Mouse (Mus musculus): ENCODE results near the gene Fbxo9.
"Not testable (repeated sequence)": the region's sequence is repeated elsewhere in the genome, so short reads cannot be mapped to it uniquely, and the experiment has no call there.

Gene Fbxo9

GRCm38 (mm10) chr9:78108796-78109239 lies at the start of gene Fbxo9, which contains the start of gene Ick:
Fbxo9 (minus strand) TSS chr9:78109065.
Ick (plus strand) TSS chr9:78109192.
- DNase-seq (ENCODE audit: low read depth, low spot score) = peak; percentile 90

GRCm38 (mm10) chr9:78157221-78157620 lies 48.4 kb upstream of the Fbxo9 start:
- no peak for DNase-seq (ENCODE audit: low read depth, low spot score)

GRCm38 (mm10) chr9:78154211-78154977 lies 45.5 kb upstream of the Fbxo9 start:
- no peak for DNase-seq (ENCODE audit: low read depth, low spot score)

GRCm38 (mm10) chr9:78149770-78150169 lies 40.9 kb upstream of the Fbxo9 start:
- not testable (repeated sequence) for DNase-seq (ENCODE audit: low read depth, low spot score)

GRCm38 (mm10) chr9:78148149-78148548 lies 39.3 kb upstream of the Fbxo9 start:
- DNase-seq (ENCODE audit: low read depth, low spot score) = no peak

- no peak for DNase-seq (ENCODE audit: low read depth, low spot score)
Observed at GRCm38 (mm10) chr9:78146627-78147026, 37.8 kb upstream of the Fbxo9 start.

GRCm38 (mm10) chr9:78146099-78146498 lies 37.2 kb upstream of the Fbxo9 start:
- DNase-seq (ENCODE audit: low read depth, low spot score) = no peak

GRCm38 (mm10) chr9:78139463-78139862 lies 30.6 kb upstream of the Fbxo9 start:
- DNase-seq (ENCODE audit: low read depth, low spot score) = no peak

- no peak for DNase-seq (ENCODE audit: low read depth, low spot score)
Observed at GRCm38 (mm10) chr9:78138044-78138676, 29.3 kb upstream of the Fbxo9 start.

- DNase-seq (ENCODE audit: low read depth, low spot score) = no peak
Observed at GRCm38 (mm10) chr9:78135658-78136057, 26.8 kb upstream of the Fbxo9 start.

GRCm38 (mm10) chr9:78126643-78127042 lies 17.8 kb upstream of the Fbxo9 start:
- no peak for DNase-seq (ENCODE audit: low read depth, low spot score)

GRCm38 (mm10) chr9:78126007-78126406 lies 17.1 kb upstream of the Fbxo9 start:
- DNase-seq (ENCODE audit: low read depth, low spot score) = no peak

GRCm38 (mm10) chr9:78124297-78124696 lies 15.4 kb upstream of the Fbxo9 start:
- no peak for DNase-seq (ENCODE audit: low read depth, low spot score)

GRCm38 (mm10) chr9:78122939-78123712 lies 14.3 kb upstream of the Fbxo9 start:
- no peak for DNase-seq (ENCODE audit: low read depth, low spot score)

GRCm38 (mm10) chr9:78121985-78122384 lies 13.1 kb upstream of the Fbxo9 start:
- DNase-seq (ENCODE audit: low read depth, low spot score) = no peak

- no peak for DNase-seq (ENCODE audit: low read depth, low spot score)
Observed at GRCm38 (mm10) chr9:78121358-78121757, 12.5 kb upstream of the Fbxo9 start.

- no peak for DNase-seq (ENCODE audit: low read depth, low spot score)
Observed at GRCm38 (mm10) chr9:78117690-78118089, 8.8 kb upstream of the Fbxo9 start.

- DNase-seq (ENCODE audit: low read depth, low spot score) = no peak
Observed at GRCm38 (mm10) chr9:78115746-78116145, 6.9 kb upstream of the Fbxo9 start.

GRCm38 (mm10) chr9:78113538-78113885 lies 4.6 kb upstream of the Fbxo9 start:
- no peak for DNase-seq (ENCODE audit: low read depth, low spot score)

- peak; percentile 81 for DNase-seq (ENCODE audit: low read depth, low spot score)
Observed at GRCm38 (mm10) chr9:78112770-78113537, 4.1 kb upstream of the Fbxo9 start.

GRCm38 (mm10) chr9:78111456-78111855 lies 2.6 kb upstream of the Fbxo9 start:
- no peak for DNase-seq (ENCODE audit: low read depth, low spot score)

GRCm38 (mm10) chr9:78109656-78110055 lies 791 bp upstream of the Fbxo9 start:
- no peak for DNase-seq (ENCODE audit: low read depth, low spot score)

Data from retina, postnatal 7 days (tissue).